Mouse (Mus musculus) ES-E14 (cell line): ENCODE data around the gene Ddah2.

ENCODE experiments used
- HCFC1 ChIP-seq: IDR thresholded peaks from 2 replicates; pipeline ENCODE4 v1.6.1; 2012; ENCODE audit warnings: low read length, inconsistent platforms, borderline replicate concordance; ENCODE audit not compliant: insufficient read depth
- ZC3H11A ChIP-seq: IDR thresholded peaks from 2 replicates; pipeline ENCODE4 v1.6.1; 2012; ENCODE audit warnings: low read depth, mild to moderate bottlenecking, inconsistent platforms, low read length, borderline replicate concordance
- ZNF384 ChIP-seq: IDR thresholded peaks from 2 replicates; pipeline ENCODE4 v1.6.1; 2012; ENCODE audit warnings: low read depth, low read length, inconsistent platforms

- TF ChIP-seq ZC3H11A (no peak), ZNF384 (no peak), HCFC1 (no peak)
Measured at GRCm38 (mm10) chr17:35020551-35020950, 38.3 kb upstream of the Ddah2 start.
